Comparison of ENCODE assay signal across 22 mouse cellular contexts in the genomic region with DNA sequence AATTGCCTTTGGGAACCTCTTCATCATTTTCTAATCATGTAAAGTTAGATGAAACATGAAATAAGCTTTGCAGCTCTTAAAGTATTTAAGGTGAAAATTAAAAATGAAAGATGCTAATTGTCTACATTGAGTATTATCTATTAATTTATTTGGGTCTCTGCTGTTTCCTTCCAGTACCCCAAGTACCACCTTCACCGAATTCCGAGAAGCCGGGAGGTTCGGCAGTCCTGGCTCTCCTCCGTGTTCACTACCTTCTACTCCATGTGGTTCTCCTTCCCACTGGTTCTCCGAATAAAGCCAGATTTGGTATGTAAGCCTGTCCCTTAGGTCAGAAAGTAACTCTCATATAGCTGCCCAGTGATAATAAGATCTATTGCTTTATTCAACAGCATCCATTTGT. TPM values are rescaled to one million over a fixed set of nuclear protein-coding genes. Genes with fewer than 3 reads are reported as not detected.
A peak's percentile ranks its signal among the peaks of the same experiment; 100 is the strongest.
DNase-seq lines count a peak whose midpoint lies in the region; ATAC-seq lines count a peak whose summit lies in the region.
"Had no signal": no experiment of that assay in that cellular context is flagged by ENCODE, and none has a peak within 500 bp of the region (broad histone marks: within the 10 kb centered on the region; RNA-seq: fewer than 3 reads in every experiment).

No protein-coding gene starts in this region.

- H3K4me1 ChIP-seq in heart, embryonic 12.5 days (replicated peaks): no peaks in the 10 kb centered on the region
- no peaks in the 10 kb centered on the region for H3K4me1 ChIP-seq in heart, embryonic 10.5 days
- H3K4me1 ChIP-seq in heart, embryonic 11.5 days (ENCODE audit: control insufficient read depth, insufficient read depth, low read length): no peaks in the 10 kb centered on the region
- H3K4me1 ChIP-seq in limb, embryonic 10.5 days: no peaks in the 10 kb centered on the region
- peaks cover 5% of the 10 kb centered on the region; the same call in 1 of the 2 replicates for H3K4me1 ChIP-seq in limb, embryonic 15.5 days

- H3K27ac ChIP-seq in heart, embryonic 12.5 days (ENCODE audit: poor library complexity, severe bottlenecking): no peak overlapping the region
- H3K27ac ChIP-seq in heart, embryonic 10.5 days: no peak overlapping the region
- no peak overlapping the region for H3K27ac ChIP-seq in heart, embryonic 11.5 days (ENCODE audit: low read depth, low read length)
- H3K27ac ChIP-seq in limb, embryonic 10.5 days: no peak overlapping the region
- H3K27ac ChIP-seq in limb, embryonic 15.5 days: 0 out of 2 replicates have a peak overlapping the region, but pooled peaks have one; percentile 11

- WGBS in heart, embryonic 12.5 days: 88% methylated on average over 6 of the region's 6 CpGs
- WGBS in heart, embryonic 10.5 days: 92% methylated on average over 6 of the region's 6 CpGs
- WGBS in heart, embryonic 11.5 days (ENCODE audit: insufficient replicate concordance): 91% methylated on average over 6 of the region's 6 CpGs
- WGBS in limb, embryonic 10.5 days: 97% methylated on average over 6 of the region's 6 CpGs
- 86% methylated on average over 6 of the region's 6 CpGs for WGBS in limb, embryonic 15.5 days

- ATAC-seq in heart, embryonic 12.5 days (ENCODE audit: insufficient number of reproducible peaks, low FRiP score): no peak
- ATAC-seq in heart, embryonic 11.5 days (replicated peaks; ENCODE audit: insufficient number of reproducible peaks, low FRiP score, low TSS enrichment): no peak
- ATAC-seq in limb, embryonic 15.5 days (ENCODE audit: insufficient number of reproducible peaks, low FRiP score, low TSS enrichment, low read depth): no peak
- ATAC-seq: activated CD4-positive, CD25-positive, alpha-beta regulatory T cell, adult 4 months; CD4-positive, CD25-positive, alpha-beta regulatory T cell, adult 4 months; Patski had no signal

- H3K27me3 ChIP-seq in heart, embryonic 12.5 days (replicated peaks): no peaks in the 10 kb centered on the region
- H3K27me3 ChIP-seq in heart, embryonic 10.5 days (ENCODE audit: insufficient read depth, poor library complexity, severe bottlenecking): no peaks in the 10 kb centered on the region
- H3K27me3 ChIP-seq in heart, embryonic 11.5 days (ENCODE audit: control insufficient read depth, insufficient read depth, low read length): no peaks in the 10 kb centered on the region
- H3K27me3 ChIP-seq in limb, embryonic 10.5 days (ENCODE audit: low read depth, poor library complexity, severe bottlenecking): no peaks in the 10 kb centered on the region
- no peaks in the 10 kb centered on the region for H3K27me3 ChIP-seq in limb, embryonic 15.5 days
- H3K27me3 ChIP-seq: CH12.LX, Patski had no signal

- peaks cover 27% of the 10 kb centered on the region for H3K36me3 ChIP-seq in heart, embryonic 12.5 days
- H3K36me3 ChIP-seq in heart, embryonic 10.5 days: peaks cover 30% of the 10 kb centered on the region
- H3K36me3 ChIP-seq in heart, embryonic 11.5 days (ENCODE audit: control insufficient read depth, insufficient read depth, low read length): 0 out of 2 replicates have a peak, but pooled peaks cover 3% of the 10 kb centered on the region
- H3K36me3 ChIP-seq in limb, embryonic 10.5 days: peaks cover 31% of the 10 kb centered on the region
- H3K36me3 ChIP-seq in limb, embryonic 15.5 days: peaks cover 8% of the 10 kb centered on the region; the same call in 1 of the 2 replicates

- no peak overlapping the region for H3K4me3 ChIP-seq in heart, embryonic 12.5 days
- H3K4me3 ChIP-seq in heart, embryonic 10.5 days: no peak overlapping the region
- H3K4me3 ChIP-seq in heart, embryonic 11.5 days (ENCODE audit: low read depth, low read length): no peak overlapping the region
- H3K4me3 ChIP-seq in limb, embryonic 10.5 days: no peak overlapping the region
- H3K4me3 ChIP-seq in limb, embryonic 15.5 days: no peak overlapping the region

- H3K9me3 ChIP-seq in heart, embryonic 12.5 days (replicated peaks): peaks cover 8% of the 10 kb centered on the region; the same call in 1 of the 2 replicates
- no peaks in the 10 kb centered on the region for H3K9me3 ChIP-seq in heart, embryonic 10.5 days
- 0 out of 2 replicates have a peak, but pooled peaks cover 3% of the 10 kb centered on the region for H3K9me3 ChIP-seq in heart, embryonic 11.5 days (replicated peaks; ENCODE audit: control insufficient read depth, low read length)
- no peaks in the 10 kb centered on the region for H3K9me3 ChIP-seq in limb, embryonic 10.5 days (replicated peaks)
- H3K9me3 ChIP-seq in limb, embryonic 15.5 days: no peaks in the 10 kb centered on the region
- H3K9me3 ChIP-seq: G1E had no signal

- peak; percentile 64 for DNase-seq in heart, adult 11 months
- DNase-seq in heart, embryonic 10.5 days (ENCODE audit: low spot score): peak; percentile 53
- peak; percentile 6 for DNase-seq in limb, embryonic 10.5 days (ENCODE audit: low spot score)
- DNase-seq in cerebellum, postnatal 36 days: no peak
- no peak for DNase-seq in left cerebral cortex, adult 8-10 months (ENCODE audit: low spot score in 2 of 2)
- DNase-seq: adrenal gland, adult 2 months; adrenal gland, adult 8-10 months; adrenal gland, postnatal 10 days; adrenal gland, postnatal 14 days; adrenal gland, postnatal 25 days; adrenal gland, postnatal 36 days; B cell, adult 2 months; cerebellum, adult 11 months; cerebellum, adult 11-12 months had no signal

- no peak overlapping the region for H3K4me2 ChIP-seq in heart, embryonic 12.5 days
- no peak overlapping the region for H3K4me2 ChIP-seq in heart, embryonic 11.5 days
- H3K4me2 ChIP-seq in limb, embryonic 15.5 days: no peak overlapping the region

- no peak overlapping the region for H3K9ac ChIP-seq in heart, embryonic 12.5 days
- H3K9ac ChIP-seq in heart, embryonic 11.5 days (ENCODE audit: low read depth, low read length): no peak overlapping the region
- no peak overlapping the region for H3K9ac ChIP-seq in limb, embryonic 15.5 days

RNA-seq across cellular contexts. Expression of gene Alg14, which starts 28.3 kb away (rescaled TPM):
- polyA plus RNA-seq in heart, embryonic 12.5 days (2016; fragmentation: Nextera tagmentation; extraction: Ambion mirVana): 36.4 and 39.5 TPM in 2 replicates
- polyA plus RNA-seq in heart, embryonic 10.5 days (2016; fragmentation: Nextera tagmentation; extraction: Ambion mirVana): 40.1 and 44.5 TPM in 2 replicates
- 38.2 and 42.2 TPM in 2 replicates for polyA plus RNA-seq in heart, embryonic 11.5 days (2014; fragmentation: Nextera tagmentation; extraction: Ambion mirVana)
- polyA plus RNA-seq in limb, embryonic 10.5 days (2016; fragmentation: Nextera tagmentation; extraction: Ambion mirVana): 26.0 and 35.0 TPM in 2 replicates
- polyA plus RNA-seq in limb, embryonic 15.5 days (2015; fragmentation: Nextera tagmentation; extraction: Ambion mirVana): 41.6 and 43.9 TPM in 2 replicates
- total RNA-seq in left cerebral cortex, adult 8-10 months (2022): 10 to 100 TPM; 11.7 to 16.2 (median 14.8) TPM

RNA-seq across cellular contexts. Expression of gene Tmem56, which starts 37.0 kb away (rescaled TPM):
- 1.4 and 2.3 TPM in 2 replicates for polyA plus RNA-seq in heart, embryonic 12.5 days (2016; fragmentation: Nextera tagmentation; extraction: Ambion mirVana)
- 3.0 and 3.5 TPM in 2 replicates for polyA plus RNA-seq in heart, embryonic 10.5 days (2016; fragmentation: Nextera tagmentation; extraction: Ambion mirVana)
- 1.8 and 2.5 TPM in 2 replicates for polyA plus RNA-seq in heart, embryonic 11.5 days (2014; fragmentation: Nextera tagmentation; extraction: Ambion mirVana)
- polyA plus RNA-seq in limb, embryonic 10.5 days (2016; fragmentation: Nextera tagmentation; extraction: Ambion mirVana): 0.96 and 1.0 TPM in 2 replicates
- polyA plus RNA-seq in limb, embryonic 15.5 days (2015; fragmentation: Nextera tagmentation; extraction: Ambion mirVana): 1.1 and 1.3 TPM in 2 replicates
- total RNA-seq in left cerebral cortex, adult 8-10 months (2022): 10 to 100 TPM; 35.0 to 49.8 (median 43.9) TPM
- total RNA-seq: CH12.LX had no signal
- polyA plus RNA-seq: CD4-positive, CD25-positive, alpha-beta regulatory T cell, adult 4 months had no signal

Comparison
In these comparisons a context has a peak if more than half of its experiments do, and no peak if none do; other contexts are left out.
1. DNase-seq: peak in heart, adult 11 months (single experiment), heart, embryonic 10.5 days (single experiment) and limb, embryonic 10.5 days (single experiment); none in cerebellum, postnatal 36 days (0 of 2) and left cerebral cortex, adult 8-10 months (0 of 2).